Mouse (Mus musculus) brain, embryonic 14.5 days (tissue): ENCODE results near the gene Chmp1a. TPM values are rescaled to one million over a fixed set of nuclear protein-coding genes. Genes with fewer than 3 reads are reported as not detected.

Source experiments
- DNase-seq: peaks from one replicate; pipeline ENCODE4 v3.0.0-alpha.2; 2011; ENCODE audit warnings: low read depth
- CTCF ChIP-seq: fragments of 200-500 bp; IDR thresholded peaks from 2 replicates; pipeline ENCODE4 v1.5.1; 2012; ENCODE audit warnings: inconsistent platforms, mild to moderate bottlenecking, moderate library complexity, borderline replicate concordance; ENCODE audit not compliant: insufficient read depth, insufficient read length; ENCODE audit errors: extremely low read depth
- POLR2A ChIP-seq: fragments of 200-500 bp; IDR thresholded peaks from 2 replicates; pipeline ENCODE4 v1.6.1; 2012; ENCODE audit warnings: mild to moderate bottlenecking, inconsistent platforms, borderline replicate concordance; ENCODE audit not compliant: poor library complexity, insufficient read depth, insufficient read length, severe bottlenecking; ENCODE audit errors: extremely low read depth
- polyA plus RNA-seq: library from polyadenylated mRNA; depleted of rRNA; stranded (reverse); fragments of >200 nt; gene quantifications from 2 replicates; pipeline ENCODE4 v1.2.3, GENCODE M21; 2012; rRNA removed

Gene Chmp1a
- polyA plus RNA-seq, 1 experiment, result 146 TPM

- TF ChIP-seq CTCF, result no peak
- TF ChIP-seq POLR2A, result no peak
- DNase-seq, result no peak
These were observed 54.6 kb downstream of the Chmp1a start, which contains the start of gene Sult5a1 for GRCm38 (mm10) chr8:123157888-123158465. Gene Sult5a1, minus strand, starts transcription at chr8:123158315.

- no peak for TF ChIP-seq POLR2A
- TF ChIP-seq CTCF, result no peak
- DNase-seq, result no peak
These were observed 56.3 kb downstream of the Chmp1a start for GRCm38 (mm10) chr8:123156070-123156773.

GRCm38 (mm10) chr8:123155177-123155576, 57.4 kb downstream of the Chmp1a start:
- no peak for TF ChIP-seq POLR2A
- peak; percentile 30; the same call in 1 of the 2 replicates for TF ChIP-seq CTCF
- DNase-seq, result no peak

Other genes with a start within 250 kb of the Chmp1a start
- gene Ankrd11, start 170.5 kb downstream of the Chmp1a start, polyA plus RNA-seq, result 52.8 and 76.8 TPM in 2 replicates
- 96.1 and 112 TPM in 2 replicates for gene Spg7, start 149.8 kb downstream of the Chmp1a start, polyA plus RNA-seq
- gene Rpl13, start 110.4 kb downstream of the Chmp1a start, polyA plus RNA-seq, result 1,764 and 1,996 TPM in 2 replicates
- 5.8 and 8.5 TPM in 2 replicates for gene Cpne7, start 95.4 kb downstream of the Chmp1a start, polyA plus RNA-seq
- 1.8 and 3.5 TPM in 2 replicates for gene Sult5a1, start 54.4 kb downstream of the Chmp1a start, polyA plus RNA-seq
- 0.37 and 0.66 TPM in 2 replicates for gene Dpep1, start 26.5 kb downstream of the Chmp1a start, polyA plus RNA-seq
- gene Spata33, start 69 bp upstream of the Chmp1a start, polyA plus RNA-seq, result 6.8 TPM in 2 replicates
- gene Cdk10, start 12.1 kb upstream of the Chmp1a start, polyA plus RNA-seq, result 102 and 136 TPM in 2 replicates
- 3.2 and 3.9 TPM in 2 replicates for gene Spata2l, start 23.5 kb upstream of the Chmp1a start, polyA plus RNA-seq
- gene Zfp276, start 41.4 kb upstream of the Chmp1a start, polyA plus RNA-seq, result 39.1 and 40.8 TPM in 2 replicates
- 130 and 175 TPM in 2 replicates for gene Vps9d1, start 41.6 kb upstream of the Chmp1a start, polyA plus RNA-seq
- 19.4 and 42.7 TPM in 2 replicates for gene Fanca, start 105.8 kb upstream of the Chmp1a start, polyA plus RNA-seq
- gene Spire2, start 120.0 kb upstream of the Chmp1a start, polyA plus RNA-seq, result 42.0 and 47.0 TPM in 2 replicates
- 313 and 402 TPM in 2 replicates for gene Tcf25, start 161.0 kb upstream of the Chmp1a start, polyA plus RNA-seq
- gene Mc1r, start 194.3 kb upstream of the Chmp1a start, polyA plus RNA-seq, result 0.05 and 0.08 TPM in 2 replicates
- gene Tubb3, start 198.7 kb upstream of the Chmp1a start, polyA plus RNA-seq, result 3,325 and 3,474 TPM in 2 replicates
- 53.2 and 55.5 TPM in 2 replicates for gene Def8, start 210.8 kb upstream of the Chmp1a start, polyA plus RNA-seq